Mouse (Mus musculus) lung, embryonic 14.5 days (tissue): Measurements from ENCODE around the gene Sgip1. TPM values are rescaled to one million over a fixed set of nuclear protein-coding genes. Genes with fewer than 3 reads are reported as not detected.

Experiments used
- ATAC-seq: fragments of 200-750 bp; cut with Nextera tagmentation; 2 replicates; pipeline ENCODE4 v1.8.0; 2017; ENCODE audit warnings: mild to moderate bottlenecking, moderate TSS enrichment, moderate library complexity; ENCODE audit not compliant: insufficient read depth
- DNase-seq: peaks from one replicate; pipeline ENCODE4 v3.0.0-alpha.2; 2015
- H3K27ac ChIP-seq: fragments of 300-500 bp; sonication (generic); 2 replicates; pipeline ENCODE4 v1.5.1; 2014; ENCODE audit warnings: low read depth, mild to moderate bottlenecking, moderate library complexity
- H3K27me3 ChIP-seq: fragments of 300-500 bp; sonication (generic); 2 replicates; pipeline ENCODE4 v1.6.1; 2014; ENCODE audit warnings: low read length, control low read depth; ENCODE audit not compliant: insufficient read depth
- H3K36me3 ChIP-seq: fragments of 300-500 bp; sonication (generic); 2 replicates; pipeline ENCODE4 v1.6.1; 2014; ENCODE audit warnings: control low read depth; ENCODE audit not compliant: insufficient read depth
- H3K4me1 ChIP-seq: fragments of 300-500 bp; sonication (generic); 2 replicates; pipeline ENCODE4 v1.6.1; 2014; ENCODE audit warnings: antibody characterized with exemption, control low read depth; ENCODE audit not compliant: insufficient read depth
- H3K4me2 ChIP-seq: fragments of 300-500 bp; sonication (generic); 2 replicates; pipeline ENCODE4 v1.6.1; 2014; ENCODE audit warnings: mild to moderate bottlenecking
- H3K4me3 ChIP-seq: fragments of 300-500 bp; sonication (generic); 2 replicates; pipeline ENCODE4 v1.5.1; 2014; ENCODE audit warnings: low read depth, low read length
- H3K9ac ChIP-seq: fragments of 300-500 bp; sonication (generic); 2 replicates; pipeline ENCODE4 v1.6.1; 2014
- H3K9me3 ChIP-seq: fragments of 300-500 bp; sonication (generic); 2 replicates; pipeline ENCODE4 v1.6.1; 2016; ENCODE audit warnings: low read depth, low read length, control low read depth
- CTCF ChIP-seq: IDR thresholded peaks from 2 replicates; pipeline ENCODE4 v1.5.1; 2016; ENCODE audit warnings: antibody characterized with exemption, low read depth
- WGBS: fragments of 180-500 bp; shearing (Covaris S2); extraction: QIAGEN DNeasy Blood & Tissue Kit; methylation state at CpG from one replicate; pipeline ENCODE4 v1.1.7; 2014; 5-methylcytosine and 5-hydroxymethylcytosine counted together
- polyA plus RNA-seq: library from polyadenylated mRNA; unstranded; fragments of >200 nt; fragmentation: Nextera tagmentation; extraction: Ambion mirVana; gene quantifications from 2 replicates; pipeline ENCODE4 v1.2.1, GENCODE M21; 2014

Sgip1 gene
- polyA plus RNA-seq, 1 experiment from 2014 or later = 6.9 TPM

DNA sequence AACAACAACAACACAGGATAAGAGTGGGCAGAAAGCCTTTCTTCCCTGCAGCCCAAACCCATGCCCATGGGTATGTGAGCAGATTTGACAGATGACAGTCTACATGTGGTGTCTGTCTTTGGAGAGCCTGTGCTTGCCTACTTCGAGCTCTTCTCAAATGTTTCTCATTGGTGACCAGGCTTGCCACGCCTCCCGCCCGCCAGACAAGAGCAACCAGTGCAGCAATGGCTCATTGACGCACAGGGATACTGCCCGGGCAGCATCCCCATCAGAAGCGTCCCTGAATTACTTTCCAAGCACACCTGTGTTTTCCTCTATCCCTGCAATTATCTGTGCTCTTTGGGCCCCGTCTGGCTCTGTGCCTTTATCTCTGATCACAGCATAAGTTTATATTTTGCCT, 72.2 kb downstream of the Sgip1 start:
- TF ChIP-seq CTCF = no peak

GRCm38 (mm10) chr4:102821786-102822185, 80.7 kb downstream of the Sgip1 start:
- no peaks in the 10 kb centered on the region for H3K27me3 ChIP-seq
- H3K4me2 ChIP-seq = no peak overlapping the region
- 27% methylated on average over 4 of the region's 4 CpGs for WGBS
- H3K9ac ChIP-seq = no peak overlapping the region
- H3K4me1 ChIP-seq = no peaks in the 10 kb centered on the region
- TF ChIP-seq CTCF = no peak
- no peaks in the 10 kb centered on the region for H3K36me3 ChIP-seq
- no peak overlapping the region for H3K4me3 ChIP-seq
- peak; percentile 53 for DNase-seq
- no peak overlapping the region for H3K27ac ChIP-seq
- no peaks in the 10 kb centered on the region for H3K9me3 ChIP-seq
- peak; percentile 52; the same call in 1 of the 2 replicates for ATAC-seq

More for the DNA sequence above, 72.2 kb downstream of the Sgip1 start:
- Histone ChIP-seq H3K4me3 (no peak overlapping the region), H3K27ac (no peak overlapping the region), H3K4me1 (no peaks in the 10 kb centered on the region), H3K4me2 (no peak overlapping the region), H3K9me3 (no peaks in the 10 kb centered on the region), H3K9ac (no peak overlapping the region), H3K27me3 (no peaks in the 10 kb centered on the region), H3K36me3 (no peaks in the 10 kb centered on the region)
- ATAC-seq = no peak
- WGBS = 63% methylated on average over 8 of the region's 8 CpGs
- no peak for DNase-seq

GRCm38 (mm10) chr4:102824494-102824893, 83.4 kb downstream of the Sgip1 start:
- H3K4me3 ChIP-seq = no peak overlapping the region
- whole genome bisulfite sequencing = 51% methylated on average over 2 of the region's 2 CpGs
- no peaks in the 10 kb centered on the region for H3K27me3 ChIP-seq
- no peak overlapping the region for H3K9ac ChIP-seq
- no peaks in the 10 kb centered on the region for H3K9me3 ChIP-seq
- ATAC-seq (no peak), DNase-seq (no peak)
- no peaks in the 10 kb centered on the region for H3K4me1 ChIP-seq
- no peaks in the 10 kb centered on the region for H3K36me3 ChIP-seq
- H3K4me2 ChIP-seq = no peak overlapping the region
- no peak for TF ChIP-seq CTCF
- H3K27ac ChIP-seq = no peak overlapping the region

DNA sequence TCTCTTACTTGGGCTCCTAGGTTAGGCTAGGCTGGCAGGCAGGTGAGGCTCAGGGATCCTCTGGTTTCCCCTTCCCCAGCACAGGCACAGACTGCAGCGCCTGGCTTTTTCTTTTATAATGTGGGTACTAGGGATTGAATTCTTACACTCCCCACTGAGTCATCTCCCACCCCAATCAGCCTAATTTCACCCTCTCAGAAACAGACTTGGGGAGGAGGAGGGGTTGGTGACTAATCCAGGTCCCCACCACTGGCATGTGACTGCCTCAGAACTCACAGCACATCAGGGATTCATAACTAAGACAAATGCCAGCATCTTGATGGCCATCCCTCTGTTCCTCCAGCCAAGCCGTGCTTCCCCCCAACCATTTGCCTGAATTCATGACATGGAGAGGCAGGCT, 85.1 kb downstream of the Sgip1 start:
- ATAC-seq = no peak
- TF ChIP-seq CTCF = no peak
- no peaks in the 10 kb centered on the region for H3K36me3 ChIP-seq

DNA sequence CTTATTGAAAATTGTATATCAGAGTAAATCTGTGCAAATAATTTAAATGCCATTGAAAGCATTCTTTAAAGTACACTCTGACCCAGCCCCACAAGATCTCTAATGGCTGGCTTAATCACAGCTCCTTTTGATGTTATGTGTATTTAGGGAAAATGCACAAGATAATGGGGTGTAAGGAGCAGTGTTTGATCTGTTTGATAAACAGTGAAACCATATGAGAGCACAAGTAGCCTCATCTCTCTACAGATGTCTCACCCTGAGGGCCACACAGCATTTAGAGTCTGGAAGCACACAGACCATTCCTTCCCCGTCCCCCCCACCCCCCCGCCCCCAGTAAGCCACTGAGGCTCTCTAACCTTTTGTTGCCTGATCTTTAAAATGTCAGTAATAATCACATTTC, 87.4 kb downstream of the Sgip1 start:
- Histone ChIP-seq H3K27ac (no peak overlapping the region), H3K9me3 (no peaks in the 10 kb centered on the region), H3K36me3 (no peaks in the 10 kb centered on the region), H3K27me3 (no peaks in the 10 kb centered on the region), H3K9ac (no peak overlapping the region), H3K4me2 (no peak overlapping the region), H3K4me3 (no peak overlapping the region), H3K4me1 (no peaks in the 10 kb centered on the region)
- no peak for TF ChIP-seq CTCF
- peak; percentile 71 for DNase-seq
- 23% methylated on average over 2 of the region's 2 CpGs for WGBS
- ATAC-seq = peak; percentile 86

More for the DNA sequence above, 85.1 kb downstream of the Sgip1 start:
- Histone ChIP-seq H3K9me3 (no peaks in the 10 kb centered on the region), H3K4me1 (no peaks in the 10 kb centered on the region), H3K27ac (no peak overlapping the region), H3K9ac (no peak overlapping the region), H3K4me3 (no peak overlapping the region), H3K4me2 (no peak overlapping the region), H3K27me3 (no peaks in the 10 kb centered on the region)
- 82% methylated on average over 2 of the region's 2 CpGs for WGBS
- no peak for DNase-seq

- DNase-seq = no peak
- 75% methylated on average over 1 of the region's 1 CpGs for WGBS
- TF ChIP-seq CTCF = no peak
- Histone ChIP-seq H3K36me3 (no peaks in the 10 kb centered on the region), H3K9me3 (no peaks in the 10 kb centered on the region), H3K4me3 (no peak overlapping the region), H3K27ac (no peak overlapping the region), H3K9ac (no peak overlapping the region), H3K4me2 (no peak overlapping the region), H3K27me3 (no peaks in the 10 kb centered on the region), H3K4me1 (no peaks in the 10 kb centered on the region)
- no peak for ATAC-seq
Measured at GRCm38 (mm10) chr4:102833191-102833590, 92.1 kb downstream of the Sgip1 start.

GRCm38 (mm10) chr4:102833726-102834125, 92.6 kb downstream of the Sgip1 start:
- Histone ChIP-seq H3K9me3 (no peaks in the 10 kb centered on the region), H3K27me3 (no peaks in the 10 kb centered on the region), H3K4me1 (no peaks in the 10 kb centered on the region), H3K27ac (no peak overlapping the region), H3K4me3 (no peak overlapping the region), H3K4me2 (no peak overlapping the region), H3K36me3 (no peaks in the 10 kb centered on the region), H3K9ac (no peak overlapping the region)
- ATAC-seq = no peak
- DNase-seq = no peak
- WGBS = 82% methylated on average over 2 of the region's 2 CpGs
- TF ChIP-seq CTCF = no peak

DNA sequence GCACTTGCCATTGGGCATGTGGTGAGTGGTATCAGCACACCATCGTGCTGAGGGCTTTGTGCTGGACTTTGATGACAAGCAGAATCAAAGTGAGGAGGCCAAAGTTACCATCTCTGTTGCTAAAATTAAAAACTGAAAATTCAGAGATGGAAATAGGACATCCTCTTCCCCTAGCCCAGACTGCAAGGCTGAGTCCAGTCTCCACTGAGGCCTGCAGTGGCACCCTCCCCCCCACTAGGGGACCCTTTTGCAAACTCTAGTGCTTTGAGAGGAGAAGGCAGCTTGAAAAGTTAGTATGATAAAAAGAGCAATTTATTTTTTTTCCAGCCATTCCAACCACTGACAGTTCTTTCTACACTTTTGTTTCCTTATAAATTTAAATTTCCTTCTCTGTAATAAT, 93.6 kb downstream of the Sgip1 start:
- H3K9ac ChIP-seq = no peak overlapping the region
- no peak overlapping the region for H3K27ac ChIP-seq
- no peak overlapping the region for H3K4me2 ChIP-seq
- TF ChIP-seq CTCF = peak; percentile 41
- no peak overlapping the region for H3K4me3 ChIP-seq
- H3K36me3 ChIP-seq = no peaks in the 10 kb centered on the region
- H3K27me3 ChIP-seq = no peaks in the 10 kb centered on the region
- no peaks in the 10 kb centered on the region for H3K9me3 ChIP-seq
- no peaks in the 10 kb centered on the region for H3K4me1 ChIP-seq
- ATAC-seq (no peak), DNase-seq (no peak)
- 65% methylated on average over 1 of the region's 1 CpGs for WGBS
